Mouse (Mus musculus): ENCODE data around the gene Hebp1.

The Hebp1 gene

GRCm38 (mm10) chr6:135197446-135197845 is 376 bp downstream of the Hebp1 start:
- no peak for DNase-seq (ENCODE audit: low read depth, low spot score)

- no peak for DNase-seq (ENCODE audit: low read depth, low spot score)
These were observed 1.1 kb downstream of the Hebp1 start for GRCm38 (mm10) chr6:135196707-135197106.

- no peak for DNase-seq (ENCODE audit: low read depth, low spot score)
These were observed 2.9 kb downstream of the Hebp1 start for GRCm38 (mm10) chr6:135194907-135195306.

GRCm38 (mm10) chr6:135193733-135194132 is 4.1 kb downstream of the Hebp1 start:
- no peak for DNase-seq (ENCODE audit: low read depth, low spot score)

- no peak for DNase-seq (ENCODE audit: low read depth, low spot score)
These were observed 4.8 kb downstream of the Hebp1 start for GRCm38 (mm10) chr6:135192993-135193392.

GRCm38 (mm10) chr6:135191906-135192305 is 5.9 kb downstream of the Hebp1 start:
- DNase-seq (ENCODE audit: low read depth, low spot score) = no peak

GRCm38 (mm10) chr6:135190122-135190521 is 7.7 kb downstream of the Hebp1 start:
- DNase-seq (ENCODE audit: low read depth, low spot score) = no peak

- DNase-seq (ENCODE audit: low read depth, low spot score) = no peak
These were observed 9.2 kb downstream of the Hebp1 start for GRCm38 (mm10) chr6:135188629-135189028.

GRCm38 (mm10) chr6:135187076-135187917 is 10.5 kb downstream of the Hebp1 start:
- no peak for DNase-seq (ENCODE audit: low read depth, low spot score)

- DNase-seq (ENCODE audit: low read depth, low spot score) = no peak
These were observed 13.9 kb downstream of the Hebp1 start for GRCm38 (mm10) chr6:135183961-135184360.

GRCm38 (mm10) chr6:135182925-135183324 is 14.9 kb downstream of the Hebp1 start:
- DNase-seq (ENCODE audit: low read depth, low spot score) = no peak

- no peak for DNase-seq (ENCODE audit: low read depth, low spot score)
These were observed 19.2 kb downstream of the Hebp1 start for GRCm38 (mm10) chr6:135178599-135178998.

- no peak for DNase-seq (ENCODE audit: low read depth, low spot score)
These were observed 20.6 kb downstream of the Hebp1 start for GRCm38 (mm10) chr6:135177271-135177670.

GRCm38 (mm10) chr6:135175014-135175413 is 22.8 kb downstream of the Hebp1 start:
- DNase-seq (ENCODE audit: low read depth, low spot score) = no peak

- no peak for DNase-seq (ENCODE audit: low read depth, low spot score)
These were observed 26.1 kb downstream of the Hebp1 start for GRCm38 (mm10) chr6:135171736-135172135.

GRCm38 (mm10) chr6:135169246-135169645 is 28.6 kb downstream of the Hebp1 start:
- DNase-seq (ENCODE audit: low read depth, low spot score) = no peak

GRCm38 (mm10) chr6:135168471-135168870 is 29.4 kb downstream of the Hebp1 start:
- no peak for DNase-seq (ENCODE audit: low read depth, low spot score)

GRCm38 (mm10) chr6:135167380-135168311 is 30.2 kb downstream of the Hebp1 start:
- DNase-seq (ENCODE audit: low read depth, low spot score) = no peak

- DNase-seq (ENCODE audit: low read depth, low spot score) = no peak
These were observed 31.1 kb downstream of the Hebp1 start for GRCm38 (mm10) chr6:135166712-135167111.

- no peak for DNase-seq (ENCODE audit: low read depth, low spot score)
These were observed 31.6 kb downstream of the Hebp1 start for GRCm38 (mm10) chr6:135166262-135166661.

GRCm38 (mm10) chr6:135165706-135166105 is 32.1 kb downstream of the Hebp1 start:
- DNase-seq (ENCODE audit: low read depth, low spot score) = no peak

- DNase-seq (ENCODE audit: low read depth, low spot score) = no peak
These were observed 32.6 kb downstream of the Hebp1 start for GRCm38 (mm10) chr6:135165191-135165590.
